In genomic region chrX:71464138-71464826, GRCm38 (mm10) we compare ENCODE assay signal across 21 mouse cellular contexts. TPM values are rescaled to one million over a fixed set of nuclear protein-coding genes. Genes with fewer than 3 reads are reported as not detected.
DNase-seq lines count a peak whose midpoint lies in the region; ATAC-seq lines count a peak whose summit lies in the region.
"Had no signal": no experiment of that assay in that cellular context is flagged by ENCODE, and none has a peak within 500 bp of the region (broad histone marks: within the 10 kb centered on the region; RNA-seq: fewer than 3 reads in every experiment).

No protein-coding gene starts in this region.

- no peak overlapping the region for H3K27ac ChIP-seq in hindbrain, embryonic 11.5 days (ENCODE audit: low read depth, low read length)
- H3K27ac ChIP-seq: embryonic facial prominence, embryonic 13.5 days; forebrain, embryonic 10.5 days; heart, embryonic 15.5 days; hindbrain, embryonic 12.5 days; neural tube, embryonic 15.5 days; stomach, embryonic 15.5 days had no signal

- H3K4me3 ChIP-seq in hindbrain, embryonic 11.5 days (ENCODE audit: low read depth, low read length), result no peak overlapping the region
- H3K4me3 ChIP-seq: embryonic facial prominence, embryonic 13.5 days; forebrain, embryonic 10.5 days; heart, embryonic 15.5 days; hindbrain, embryonic 12.5 days; neural tube, embryonic 15.5 days; stomach, embryonic 15.5 days had no signal

- H3K9ac ChIP-seq in hindbrain, embryonic 11.5 days (ENCODE audit: low read depth, low read length), result no peak overlapping the region
- H3K9ac ChIP-seq: embryonic facial prominence, embryonic 13.5 days; heart, embryonic 15.5 days; hindbrain, embryonic 12.5 days; lung, embryonic 14.5 days; neural tube, embryonic 15.5 days; stomach, embryonic 15.5 days had no signal

- ATAC-seq in hindbrain, embryonic 11.5 days (ENCODE audit: low FRiP score), result no peak

- intact Hi-C loops in heart, postnatal 25 days (cut with DNase I), result no loop called here

- no peaks in the 10 kb centered on the region for H3K9me3 ChIP-seq in hindbrain, embryonic 11.5 days (ENCODE audit: control insufficient read depth, low read length)
- H3K9me3 ChIP-seq: embryonic facial prominence, embryonic 13.5 days; forebrain, embryonic 10.5 days; heart, embryonic 15.5 days; hindbrain, embryonic 12.5 days; neural tube, embryonic 15.5 days; stomach, embryonic 15.5 days had no signal

- peak; percentile 4 for DNase-seq in adrenal gland, postnatal 10 days
- no peak for DNase-seq in adrenal gland, adult 8-10 months
- DNase-seq in right cerebral cortex, adult 2 months (ENCODE audit: low spot score in 2 of 2), result peak; percentile 3 to 9
- no peak for DNase-seq in right cerebral cortex, postnatal 14 days
- peak; percentile 2 to 5 for DNase-seq in layer of hippocampus, adult 8-10 months (ENCODE audit: low spot score in 2 of 2)
- no peak for DNase-seq in heart, postnatal 25 days (ENCODE audit: low spot score)
- DNase-seq in testis, postnatal 10 days (ENCODE audit: low spot score), result no peak
- no peak for DNase-seq in hindbrain, embryonic 11.5 days (ENCODE audit: low spot score)
- DNase-seq: B cell, adult 2 months; cerebellum, adult 8-10 months; kidney, adult 18-20 months; liver; lung, embryonic 14.5 days; spleen, adult 18-20 months; thymus, postnatal 25 days had no signal

- H3K27me3 ChIP-seq in hindbrain, embryonic 11.5 days (ENCODE audit: control insufficient read depth, insufficient read depth, low read length), result no peaks in the 10 kb centered on the region
- H3K27me3 ChIP-seq: embryonic facial prominence, embryonic 13.5 days; heart, embryonic 15.5 days; hindbrain, embryonic 12.5 days; neural tube, embryonic 15.5 days; stomach, embryonic 15.5 days had no signal

- H3K36me3 ChIP-seq in hindbrain, embryonic 11.5 days (ENCODE audit: control insufficient read depth, insufficient read depth, low read length), result no peaks in the 10 kb centered on the region
- H3K36me3 ChIP-seq: embryonic facial prominence, embryonic 13.5 days; forebrain, embryonic 10.5 days; heart, embryonic 15.5 days; hindbrain, embryonic 12.5 days; neural tube, embryonic 15.5 days; stomach, embryonic 15.5 days had no signal

- H3K4me2 ChIP-seq in hindbrain, embryonic 11.5 days (replicated peaks; ENCODE audit: low read depth, low read length), result no peak overlapping the region
- H3K4me2 ChIP-seq: embryonic facial prominence, embryonic 13.5 days; heart, embryonic 15.5 days; hindbrain, embryonic 12.5 days; lung, embryonic 14.5 days; neural tube, embryonic 15.5 days; stomach, embryonic 15.5 days had no signal

- WGBS in hindbrain, embryonic 11.5 days, result 85% methylated on average over 7 of the region's 7 CpGs

- no peaks in the 10 kb centered on the region for H3K4me1 ChIP-seq in hindbrain, embryonic 11.5 days (replicated peaks; ENCODE audit: control insufficient read depth, insufficient read depth, low read length)
- H3K4me1 ChIP-seq: embryonic facial prominence, embryonic 13.5 days; forebrain, embryonic 10.5 days; hindbrain, embryonic 12.5 days; neural tube, embryonic 15.5 days; stomach, embryonic 15.5 days had no signal

RNA-seq across cellular contexts. Expression of gene Cd99l2, which starts 28.4 kb away (rescaled TPM):
- total RNA-seq in adrenal gland, postnatal 10 days (2021), result 10 to 100 TPM; 54.1 to 55.6 TPM
- total RNA-seq in adrenal gland, adult 8-10 months (2022), result 100 to 1,000 TPM in 3 of 4 experiments, 10 to 100 TPM in 1; 98.3 to 127 (median 119) TPM
- 10 to 100 TPM; 51.3 to 57.8 (median 56.4) TPM for total RNA-seq in layer of hippocampus, adult 8-10 months (2022)
- 10 to 100 TPM; 57.3 to 57.9 TPM for total RNA-seq in heart, postnatal 25 days (2021)
- 23.0 and 29.0 TPM in 2 replicates for polyA plus RNA-seq in hindbrain, embryonic 11.5 days (2014; fragmentation: Nextera tagmentation; extraction: Ambion mirVana)

Comparison
In these comparisons a context has a peak if more than half of its experiments do, and no peak if none do; other contexts are left out.
1. DNase-seq: peak in adrenal gland, postnatal 10 days (single experiment), right cerebral cortex, adult 2 months (2 of 2) and layer of hippocampus, adult 8-10 months (2 of 2); none in adrenal gland, adult 8-10 months (single experiment), right cerebral cortex, postnatal 14 days (single experiment), heart, postnatal 25 days (single experiment), testis, postnatal 10 days (single experiment) and hindbrain, embryonic 11.5 days (single experiment).